Mouse (Mus musculus) heart, adult 2 months (tissue): ENCODE measurements around the gene Tbc1d14. TPM values are rescaled to one million over a fixed set of nuclear protein-coding genes. Genes with fewer than 3 reads are reported as not detected.

Experiments
- DNase-seq, 2 experiments: peaks; one replicate each; pipeline ENCODE4 v3.0.0; 2021
- H3K27ac ChIP-seq: fragments of 200-600 bp; 2 replicates; pipeline ENCODE4 v1.8.1; 2022
- H3K27me3 ChIP-seq: fragments of 200-500 bp; 2 replicates; pipeline ENCODE4 v1.6.1; 2012; ENCODE audit warnings: mild to moderate bottlenecking, low read length, inconsistent platforms, mixed read lengths; ENCODE audit not compliant: control insufficient read depth, insufficient read depth
- H3K36me3 ChIP-seq: fragments of 200-500 bp; 2 replicates; pipeline ENCODE4 v1.6.1; 2012; ENCODE audit warnings: low read length, inconsistent platforms; ENCODE audit not compliant: control insufficient read depth, insufficient read depth
- H3K4me1 ChIP-seq: fragments of 200-500 bp; 2 replicates; pipeline ENCODE4 v1.6.1; 2011; ENCODE audit warnings: low read length; ENCODE audit not compliant: control insufficient read depth, insufficient read depth
- H3K4me3 ChIP-seq: fragments of 200-600 bp; 2 replicates; pipeline ENCODE4 v1.8.1; 2022
- H3K79me2 ChIP-seq: fragments of 200-500 bp; replicated peaks from 2 replicates; pipeline ENCODE4 v1.6.1; 2012; ENCODE audit warnings: mild to moderate bottlenecking, inconsistent platforms, low read length, moderate library complexity, mixed read lengths; ENCODE audit not compliant: control insufficient read depth, insufficient read depth
- H3K9ac ChIP-seq: fragments of 200-500 bp; 2 replicates; pipeline ENCODE4 v1.6.1; 2012; ENCODE audit warnings: low read depth, mild to moderate bottlenecking, control low read depth, inconsistent platforms, low read length, mixed read lengths
- CTCF ChIP-seq: fragments of 200-600 bp; IDR thresholded peaks from 2 replicates; pipeline ENCODE4 v1.8.1; 2022; ENCODE audit warnings: antibody characterized with exemption, mild to moderate bottlenecking, moderate library complexity
- EP300 ChIP-seq: fragments of 200-500 bp; IDR thresholded peaks from 2 replicates; pipeline ENCODE4 v1.6.1; 2011; ENCODE audit warnings: low read depth, low read length, control low read depth; ENCODE audit not compliant: insufficient read depth
- POLR2A ChIP-seq: fragments of 200-500 bp; IDR thresholded peaks from 2 replicates; pipeline ENCODE4 v1.6.1; 2011; ENCODE audit warnings: mild to moderate bottlenecking, low read depth, low read length, control low read depth; ENCODE audit not compliant: insufficient read depth
- WGBS: fragments of 180-500 bp; shearing (Covaris S2); methylation state at CpG from one replicate; pipeline ENCODE4 v1.1.7; 2018; 5-methylcytosine and 5-hydroxymethylcytosine counted together
- intact Hi-C: fragments of 180-260 bp; cut with DNase I; formaldehyde crosslinking; loops from one replicate; pipeline ENCODE4 v1.15.1; 2025
- polyA plus RNA-seq: library from polyadenylated mRNA; depleted of rRNA; stranded (reverse); fragments of >200 nt; gene quantifications from 2 replicates; pipeline ENCODE4 v1.2.3, GENCODE M21; 2012
- total RNA-seq, 2 experiments: library from RNA; stranded (reverse); gene quantifications; 2 replicates each; pipeline ENCODE4 v1.2.3; 2021

Gene Tbc1d14
- total and polyA plus RNA-seq, 3 experiments = 11.7 to 13.0 (median 12.4) TPM

DNA sequence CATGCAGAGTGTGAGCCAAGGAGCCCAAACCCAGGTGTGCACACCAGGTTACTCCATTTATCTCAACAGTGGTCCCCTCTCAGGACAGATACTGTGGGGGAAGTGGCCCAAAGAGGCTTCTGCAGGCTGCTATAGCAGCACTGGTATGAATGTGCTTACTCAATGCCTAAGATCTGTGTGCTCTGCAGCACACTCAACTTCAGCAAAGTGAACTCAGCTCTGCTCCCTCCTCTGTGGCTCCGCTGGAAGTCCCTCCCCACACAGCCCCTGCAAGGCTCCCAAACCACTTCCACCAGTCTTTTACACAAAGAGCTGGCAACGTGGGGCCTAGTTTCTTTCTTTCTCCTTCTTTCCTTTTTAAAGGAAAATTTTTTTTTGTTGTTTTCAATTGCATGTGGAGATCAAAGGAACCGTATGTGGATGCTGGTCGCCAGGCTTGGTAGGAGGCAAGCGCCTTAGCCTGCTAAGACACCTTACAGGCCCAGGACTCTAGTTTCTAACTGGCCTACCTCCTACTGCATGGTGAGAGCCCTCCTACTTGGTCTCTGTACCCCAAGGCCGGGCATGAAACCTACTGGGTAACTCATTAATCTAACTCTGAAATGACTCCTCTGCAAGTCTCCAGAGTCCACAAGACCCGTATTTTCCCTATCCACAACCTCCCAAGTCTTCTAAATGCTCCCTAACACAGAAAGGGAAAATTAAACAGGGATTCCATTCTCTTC is 35.3 kb downstream of the Tbc1d14 start:
- H3K4me3 ChIP-seq = no peak overlapping the region
- H3K4me1 ChIP-seq = peaks cover 9% of the 10 kb centered on the region
- WGBS = 78% methylated on average over 7 of the region's 7 CpGs
- intact Hi-C loops = no loop called here
- no peak for TF ChIP-seq POLR2A
- no peaks in the 10 kb centered on the region for H3K27me3 ChIP-seq
- H3K36me3 ChIP-seq = no peaks in the 10 kb centered on the region; the same call in 1 of the 2 replicates
- no peak overlapping the region for H3K27ac ChIP-seq
- DNase-seq = peak in 1 of 2 experiments; percentile 26
- no peaks in the 10 kb centered on the region for H3K79me2 ChIP-seq
- no peak overlapping the region for H3K9ac ChIP-seq

DNA sequence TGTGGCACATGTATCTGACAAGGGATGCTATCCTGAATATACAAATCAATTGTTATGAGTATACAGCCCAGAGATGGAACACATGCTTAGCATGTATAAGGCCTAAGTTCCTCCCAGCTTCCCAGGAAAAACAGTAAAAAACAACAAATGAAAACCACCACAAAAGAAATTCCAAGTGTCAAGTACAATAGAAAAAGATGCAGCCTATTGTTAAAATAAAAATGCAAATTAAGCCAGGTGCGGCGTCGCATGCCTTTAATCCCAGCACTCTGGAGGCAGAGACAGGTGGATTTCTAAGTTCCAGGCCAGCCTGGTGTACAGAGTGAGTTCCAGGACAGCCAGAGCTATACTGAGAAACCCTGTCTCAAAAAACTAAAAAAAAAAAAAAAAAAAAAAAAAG is 36.2 kb downstream of the Tbc1d14 start:
- DNase-seq = no peak
- no peak overlapping the region for H3K4me3 ChIP-seq
- TF ChIP-seq CTCF (no peak), POLR2A (no peak), EP300 (no peak)
- intact Hi-C loops = no loop called here
- H3K9ac ChIP-seq = no peak overlapping the region
- H3K27me3 ChIP-seq = no peaks in the 10 kb centered on the region
- WGBS = 86% methylated on average over 3 of the region's 3 CpGs
- H3K79me2 ChIP-seq = no peaks in the 10 kb centered on the region
- H3K4me1 ChIP-seq = peaks cover 10% of the 10 kb centered on the region
- no peaks in the 10 kb centered on the region; the same call in 1 of the 2 replicates for H3K36me3 ChIP-seq
- no peak overlapping the region for H3K27ac ChIP-seq

DNA sequence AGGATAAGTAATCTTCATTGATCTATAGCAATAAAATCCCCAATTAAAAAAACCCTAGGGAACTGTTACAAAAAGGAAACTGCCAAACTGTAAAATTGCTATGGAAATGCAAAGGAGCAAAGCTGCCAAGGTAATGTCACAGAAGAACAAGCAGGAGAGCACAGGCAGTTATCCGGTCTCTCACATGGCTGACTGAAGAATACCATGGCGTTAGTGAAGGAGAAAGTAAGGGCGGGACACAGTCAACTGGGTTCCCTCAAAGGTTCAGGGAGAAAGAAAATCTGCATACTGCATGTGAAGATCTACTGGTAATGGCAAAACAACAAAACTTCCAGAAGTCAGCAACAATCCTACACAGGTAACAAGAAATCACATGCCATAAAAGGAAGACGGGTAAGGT is 36.8 kb downstream of the Tbc1d14 start:
- intact Hi-C loops = no loop called here
- 76% methylated on average over 4 of the region's 4 CpGs for WGBS
- no peak overlapping the region for H3K27ac ChIP-seq
- no peak overlapping the region for H3K9ac ChIP-seq
- H3K36me3 ChIP-seq = no peaks in the 10 kb centered on the region; the same call in 1 of the 2 replicates
- no peak for TF ChIP-seq POLR2A
- TF ChIP-seq CTCF = no peak
- no peak for TF ChIP-seq EP300
- no peak overlapping the region for H3K4me3 ChIP-seq
- H3K79me2 ChIP-seq = no peaks in the 10 kb centered on the region
- DNase-seq = no peak
- H3K4me1 ChIP-seq = peaks cover 10% of the 10 kb centered on the region
- no peaks in the 10 kb centered on the region for H3K27me3 ChIP-seq

- H3K4me3 ChIP-seq = no peak overlapping the region
- no peak overlapping the region for H3K9ac ChIP-seq
- intact Hi-C loops = no loop called here
- peaks cover 8% of the 10 kb centered on the region for H3K4me1 ChIP-seq
- DNase-seq = no peak
- TF ChIP-seq EP300 (no peak), CTCF (no peak), POLR2A (no peak)
- no peaks in the 10 kb centered on the region; the same call in 1 of the 2 replicates for H3K36me3 ChIP-seq
- H3K27ac ChIP-seq = 0 out of 2 replicates have a peak overlapping the region, but pooled peaks have one; percentile 26
- WGBS = 56% methylated on average over 5 of the region's 5 CpGs
- no peaks in the 10 kb centered on the region for H3K79me2 ChIP-seq
- H3K27me3 ChIP-seq = no peaks in the 10 kb centered on the region
These were observed 38.6 kb downstream of the Tbc1d14 start for GRCm38 (mm10) chr5:36554496-36554895.

DNA sequence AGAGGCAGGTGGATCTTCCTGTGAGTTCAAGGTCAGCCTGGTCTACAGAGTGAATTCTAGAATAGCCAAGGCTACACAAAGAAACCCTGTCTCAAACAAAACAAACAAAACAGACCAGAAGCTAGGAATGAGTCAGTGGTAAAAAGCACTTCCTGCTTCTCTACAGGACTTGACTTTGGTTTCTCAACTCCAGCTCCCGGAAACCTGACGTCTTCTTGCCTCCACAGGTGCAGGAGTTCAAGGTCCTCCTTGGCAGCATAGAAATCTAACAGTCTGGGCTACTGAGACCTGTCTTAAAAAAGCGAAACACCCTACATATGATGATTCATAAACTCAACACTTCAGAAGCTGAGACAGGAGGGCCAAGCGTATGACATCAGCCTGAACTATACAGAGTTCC is 39.2 kb downstream of the Tbc1d14 start:
- Histone ChIP-seq H3K9ac (no peak overlapping the region), H3K79me2 (no peaks in the 10 kb centered on the region), H3K27ac (peak overlapping the region; percentile 26; the same call in 1 of the 2 replicates), H3K4me1 (peaks cover 8% of the 10 kb centered on the region), H3K27me3 (no peaks in the 10 kb centered on the region), H3K4me3 (no peak overlapping the region), H3K36me3 (no peaks in the 10 kb centered on the region; the same call in 1 of the 2 replicates)
- intact Hi-C loops = no loop called here
- no peak for DNase-seq
- no peak for TF ChIP-seq POLR2A
- no peak for TF ChIP-seq EP300
- TF ChIP-seq CTCF = no peak
- WGBS = 53% methylated on average over 4 of the region's 4 CpGs

DNA sequence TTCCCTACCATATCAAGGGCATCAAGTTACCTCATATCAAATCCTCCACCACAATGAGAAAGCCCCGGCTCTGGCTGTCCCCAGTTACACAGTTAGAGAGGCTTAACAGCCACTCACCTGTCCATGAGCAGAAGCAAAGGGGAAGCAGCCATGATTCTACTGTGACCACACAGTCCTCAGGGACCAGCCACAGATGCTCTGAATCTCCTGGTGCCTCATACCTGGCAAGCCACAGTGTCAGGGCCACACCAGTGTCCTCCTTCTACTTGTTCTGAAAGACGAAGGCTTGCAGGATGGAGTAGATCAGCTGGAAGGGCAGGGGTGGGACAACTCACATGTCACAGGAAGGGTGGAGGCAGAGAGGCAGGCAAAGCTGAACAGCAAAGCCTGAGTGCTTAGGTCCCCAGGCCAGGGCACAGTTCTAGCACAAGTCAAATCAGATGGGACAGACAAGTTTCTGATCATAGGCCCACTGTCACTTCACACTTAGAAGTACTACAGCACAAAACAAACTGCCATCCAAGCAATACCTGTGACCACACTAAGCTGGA is 39.9 kb downstream of the Tbc1d14 start:
- Histone ChIP-seq H3K4me3 (no peak overlapping the region), H3K4me1 (peaks cover 9% of the 10 kb centered on the region), H3K9ac (no peak overlapping the region), H3K27me3 (no peaks in the 10 kb centered on the region), H3K36me3 (no peaks in the 10 kb centered on the region; the same call in 1 of the 2 replicates), H3K79me2 (no peaks in the 10 kb centered on the region), H3K27ac (no peak overlapping the region)
- intact Hi-C loops = no loop called here
- 67% methylated on average over 2 of the region's 2 CpGs for WGBS
- DNase-seq = no peak
- TF ChIP-seq EP300 (no peak), CTCF (no peak), POLR2A (no peak)
